Mouse (Mus musculus): ENCODE measurements around the gene Rps6ka3.

GRCm38 (mm10) chrX:159390347-159390962, 180.3 kb downstream of the Rps6ka3 start:
- TF ChIP-seq GATA1 (IDR thresholded peaks at IDR 0.05; ENCODE audit: borderline replicate concordance, low read length) (no peak), FLI1 (IDR thresholded peaks at IDR 0.05; ENCODE audit: low read length) (no peak)

Measured in megakaryocyte, embryonic 14.5 days (primary cell).